Mouse (Mus musculus): ENCODE data around the gene Helz. TPM values are rescaled to one million over a fixed set of nuclear protein-coding genes. Genes with fewer than 3 reads are reported as not detected.

The Helz gene
- polyA plus RNA-seq (2012; rRNA removed): 7.3 and 8.2 TPM in 2 replicates

GRCm38 (mm10) chr11:107547351-107548203 lies at the start of gene Helz:
Gene Helz (plus strand): TSS chr11:107547930.

GRCm38 (mm10) chr11:107716332-107716938 lies 168.7 kb downstream of the Helz start, which contains the start of gene Cacng1:
Gene Cacng1 (minus strand): TSS chr11:107716522.

Other genes starting within 250 kb of the Helz start
- gene Pitpnc1, start 77.2 kb upstream of the Helz start, polyA plus RNA-seq (2012; rRNA removed): 0.91 and 1.2 TPM in 2 replicates
- gene Psmd12, start 68.4 kb upstream of the Helz start, polyA plus RNA-seq (2012; rRNA removed): 1.4 and 1.6 TPM in 2 replicates
- 3.6 and 5.7 TPM in 2 replicates for gene Cacng1, start 168.6 kb downstream of the Helz start, polyA plus RNA-seq (2012; rRNA removed)
- 0.45 and 0.55 TPM in 2 replicates for gene Cacng4, start 246.6 kb downstream of the Helz start, polyA plus RNA-seq (2012; rRNA removed)